Mouse (Mus musculus) E14TG2a.4 (cell line): ENCODE measurements around the gene Dnase2a.

Experiments
- CTCF ChIP-seq: conservative IDR thresholded peaks from 2 replicates; pipeline ENCODE4 v1.5.1; 2014; ENCODE audit warnings: low read length
- NANOG ChIP-seq: IDR thresholded peaks from 2 replicates; pipeline ENCODE4 v1.6.1; 2014; ENCODE audit warnings: borderline replicate concordance, low read length, mixed read lengths
- POU5F1 ChIP-seq: IDR thresholded peaks from 2 replicates; pipeline ENCODE4 v1.6.1; 2014; ENCODE audit warnings: low read length, borderline replicate concordance

- TF ChIP-seq CTCF = no peak
- no peak for TF ChIP-seq POU5F1
- no peak for TF ChIP-seq NANOG
These were observed 22.2 kb downstream of the Dnase2a start for GRCm38 (mm10) chr8:84930582-84930981.
